Mouse (Mus musculus) lung, postnatal 0 days (tissue): ENCODE data around the gene Fadd. TPM values are rescaled to one million over a fixed set of nuclear protein-coding genes. Genes with fewer than 3 reads are reported as not detected.

Source experiments
- ATAC-seq: fragments of 200-750 bp; cut with Nextera tagmentation; 2 replicates; pipeline ENCODE4 v1.8.0; 2017; ENCODE audit warnings: moderate library complexity
- DNase-seq: peaks from one replicate; pipeline ENCODE4 v3.0.0-alpha.2; 2016; ENCODE audit warnings: low spot score
- H3K27ac ChIP-seq: fragments of 300-500 bp; sonication (generic); 2 replicates; pipeline ENCODE4 v1.5.1; 2014; ENCODE audit warnings: antibody characterized with exemption, mild to moderate bottlenecking, low read length, mixed read lengths
- H3K27me3 ChIP-seq: fragments of 300-500 bp; sonication (generic); replicated peaks from 2 replicates; pipeline ENCODE4 v1.6.1; 2014; ENCODE audit warnings: low read length, mixed read lengths; ENCODE audit not compliant: insufficient read depth
- H3K36me3 ChIP-seq: fragments of 300-500 bp; sonication (generic); 2 replicates; pipeline ENCODE4 v1.6.1; 2014; ENCODE audit warnings: low read length, mixed read lengths; ENCODE audit not compliant: insufficient read depth
- H3K4me1 ChIP-seq: fragments of 300-500 bp; sonication (generic); 2 replicates; pipeline ENCODE4 v1.6.1; 2014; ENCODE audit warnings: antibody characterized with exemption, low read depth, low read length, mixed read lengths; ENCODE audit not compliant: insufficient read depth
- H3K4me2 ChIP-seq: fragments of 300-500 bp; sonication (generic); replicated peaks from 2 replicates; pipeline ENCODE4 v1.6.1; 2014; ENCODE audit warnings: low read depth, mild to moderate bottlenecking, low read length, moderate library complexity, mixed read lengths
- H3K4me3 ChIP-seq: fragments of 300-500 bp; sonication (generic); 2 replicates; pipeline ENCODE4 v1.5.1; 2014; ENCODE audit warnings: low read depth, low read length
- H3K9ac ChIP-seq: fragments of 300-500 bp; sonication (generic); replicated peaks from 2 replicates; pipeline ENCODE4 v1.6.1; 2014; ENCODE audit warnings: low read depth, mild to moderate bottlenecking
- H3K9me3 ChIP-seq: fragments of 300-500 bp; sonication (generic); 2 replicates; pipeline ENCODE4 v1.6.1; 2016; ENCODE audit warnings: low read length, mixed read lengths
- CTCF ChIP-seq: IDR thresholded peaks from 2 replicates; pipeline ENCODE4 v1.5.1; 2016; ENCODE audit warnings: antibody characterized with exemption, mild to moderate bottlenecking
- EP300 ChIP-seq: IDR thresholded peaks from 2 replicates; pipeline ENCODE4 v1.6.1; 2016; ENCODE audit warnings: antibody characterized with exemption, mild to moderate bottlenecking, control low read depth
- WGBS: fragments of 180-500 bp; shearing (Covaris S2); extraction: QIAGEN DNeasy Blood & Tissue Kit; methylation state at CpG from one replicate; pipeline ENCODE4 v1.1.7; 2014; 5-methylcytosine and 5-hydroxymethylcytosine counted together
- polyA plus RNA-seq: library from polyadenylated mRNA; unstranded; fragments of >200 nt; fragmentation: Nextera tagmentation; extraction: Ambion mirVana; gene quantifications from 2 replicates; pipeline ENCODE4 v1.2.1, GENCODE M21; 2015

Gene Fadd
- polyA plus RNA-seq, 1 experiment from 2014 or later = 7.4 TPM

- Histone ChIP-seq H3K27me3 (no peaks in the 10 kb centered on the region), H3K4me1 (no peaks in the 10 kb centered on the region), H3K9me3 (no peaks in the 10 kb centered on the region), H3K36me3 (no peaks in the 10 kb centered on the region), H3K4me3 (no peak overlapping the region), H3K4me2 (no peak overlapping the region), H3K9ac (no peak overlapping the region), H3K27ac (no peak overlapping the region)
- TF ChIP-seq EP300 (no peak), CTCF (no peak)
- no peak for ATAC-seq
- 84% methylated on average over 4 of the region's 4 CpGs for WGBS
- DNase-seq = no peak
Observed at GRCm38 (mm10) chr7:144560594-144560993, 21.7 kb downstream of the Fadd start.

DNA sequence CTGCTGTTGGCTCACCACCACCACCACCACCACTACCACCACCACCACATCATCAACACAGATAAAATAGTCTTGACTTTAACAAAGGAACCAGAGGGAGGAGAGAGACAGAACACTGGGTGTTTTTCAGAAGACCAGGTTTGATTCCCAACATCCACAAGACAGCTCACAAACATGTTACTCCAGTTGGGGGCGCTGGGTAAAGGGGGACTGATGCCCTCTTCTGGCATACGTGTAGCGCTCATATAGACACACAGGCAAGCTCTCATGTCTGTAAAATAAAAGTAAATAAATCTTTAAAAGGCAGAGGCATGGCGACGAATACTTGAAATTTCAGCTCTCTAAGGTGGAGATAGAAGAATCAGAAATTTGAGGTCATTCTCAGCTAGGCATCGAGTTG lies 23.7 kb downstream of the Fadd start:
- Histone ChIP-seq H3K4me2 (no peak overlapping the region), H3K9me3 (no peaks in the 10 kb centered on the region), H3K27me3 (no peaks in the 10 kb centered on the region), H3K36me3 (no peaks in the 10 kb centered on the region), H3K9ac (no peak overlapping the region), H3K4me1 (no peaks in the 10 kb centered on the region), H3K4me3 (no peak overlapping the region), H3K27ac (no peak overlapping the region)
- ATAC-seq (no peak), DNase-seq (no peak)
- 40% methylated on average over 6 of the region's 6 CpGs for WGBS
- TF ChIP-seq EP300 (no peak), CTCF (peak; percentile 35; the same call in 1 of the 2 replicates)

- Histone ChIP-seq H3K9ac (peak overlapping the region; percentile 48), H3K4me1 (peaks cover 12% of the 10 kb centered on the region), H3K27me3 (no peaks in the 10 kb centered on the region), H3K27ac (peak overlapping the region; percentile 69), H3K9me3 (no peaks in the 10 kb centered on the region), H3K36me3 (no peaks in the 10 kb centered on the region; the same call in 1 of the 2 replicates), H3K4me3 (peak overlapping the region; percentile 96), H3K4me2 (peak overlapping the region; percentile 85)
- TF ChIP-seq CTCF = no peak
- TF ChIP-seq EP300 = no peak
- no peak for DNase-seq
- ATAC-seq = no peak
- 24% methylated on average over 8 of the region's 8 CpGs for WGBS
Observed at GRCm38 (mm10) chr7:144554123-144554472, 28.2 kb downstream of the Fadd start.

DNA sequence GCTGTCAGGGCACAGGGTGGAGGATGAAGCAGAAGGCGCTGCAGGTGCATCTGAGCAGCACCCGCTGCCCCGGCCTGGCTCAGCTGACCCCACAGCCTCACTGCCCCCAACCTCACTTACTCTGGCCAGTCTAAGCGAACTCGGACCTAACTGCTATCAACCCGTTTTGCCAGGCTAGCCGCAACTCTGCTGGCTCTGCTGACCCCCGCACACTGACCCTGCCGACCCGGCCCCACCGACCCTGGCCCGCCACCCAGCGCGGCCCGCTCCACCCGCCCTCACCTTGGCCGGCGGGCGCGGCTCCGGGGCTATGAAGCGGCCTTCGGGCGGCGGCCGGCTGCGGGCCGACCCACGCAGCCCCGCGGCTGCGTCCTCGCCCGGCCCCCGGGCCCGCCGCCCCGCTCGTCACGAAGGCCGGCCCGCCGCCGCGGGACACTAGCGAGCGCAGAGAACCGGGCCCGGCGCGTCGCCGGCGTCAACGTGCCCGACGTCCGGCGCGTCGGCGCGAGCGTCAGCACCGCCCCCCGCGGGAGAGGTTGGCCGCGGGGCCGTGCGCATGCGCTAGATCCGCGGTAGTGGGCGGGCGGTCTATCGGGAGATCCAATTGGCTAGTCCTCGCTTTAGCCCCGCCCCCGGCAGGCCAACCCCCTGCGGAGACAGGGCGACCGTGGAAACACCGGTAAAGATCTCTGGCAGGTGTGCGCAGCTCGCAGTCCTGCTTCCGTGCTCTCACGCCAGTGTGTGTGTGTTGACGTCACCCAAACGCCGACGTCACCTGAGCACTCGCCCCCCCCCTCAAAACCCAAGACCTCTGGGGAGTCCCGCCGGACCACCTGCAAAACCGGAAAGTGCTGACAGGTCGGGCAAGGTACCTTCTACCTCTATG lies 28.8 kb downstream of the Fadd start, which contains the start of gene Ppfia1:
TSS of gene Ppfia1 (minus strand) at position 493 of the 886 bp plus-strand sequence.
- Histone ChIP-seq H3K27me3 (no peaks in the 10 kb centered on the region), H3K4me2 (peak within 1 kb of the TSS; percentile 85), H3K36me3 (no peaks in the 10 kb centered on the region; the same call in 1 of the 2 replicates), H3K9me3 (no peaks in the 10 kb centered on the region), H3K9ac (peak within 1 kb of the TSS; percentile 95), H3K4me3 (peak within 1 kb of the TSS; percentile 96), H3K4me1 (peaks cover 12% of the 10 kb centered on the region), H3K27ac (peak within 1 kb of the TSS; percentile 79)
- DNase-seq = peak; percentile 96
- peak; percentile 96 for ATAC-seq
- WGBS = under 1% methylated on average over 89 of the region's 97 CpGs
- TF ChIP-seq CTCF (no peak), EP300 (no peak)

DNA sequence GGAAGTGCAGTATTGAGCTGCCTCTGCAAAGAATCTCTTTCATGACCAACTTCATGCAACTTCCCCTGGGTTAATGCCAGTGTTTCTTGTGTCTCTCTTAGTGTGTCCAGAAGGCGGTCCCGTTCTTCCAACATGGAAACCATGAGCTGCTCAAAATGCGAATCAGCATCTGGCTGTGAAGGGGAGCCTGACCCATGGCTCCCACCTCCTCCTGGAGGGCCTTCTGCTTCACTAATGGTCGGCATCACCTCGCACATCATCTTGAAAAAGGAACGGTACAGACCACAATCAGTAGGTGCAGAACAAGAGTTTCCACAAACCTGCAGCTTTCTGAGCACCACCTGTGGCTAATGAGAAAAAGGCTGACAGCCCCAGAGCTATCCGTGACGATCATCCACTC lies 30.0 kb downstream of the Fadd start:
- Histone ChIP-seq H3K9ac (peak overlapping the region; percentile 95), H3K4me2 (peak overlapping the region; percentile 85; the same call in 1 of the 2 replicates), H3K27me3 (no peaks in the 10 kb centered on the region), H3K4me1 (peaks cover 12% of the 10 kb centered on the region), H3K4me3 (no peak overlapping the region), H3K9me3 (no peaks in the 10 kb centered on the region), H3K36me3 (no peaks in the 10 kb centered on the region; the same call in 1 of the 2 replicates), H3K27ac (no peak overlapping the region)
- WGBS = 83% methylated on average over 8 of the region's 8 CpGs
- ATAC-seq (no peak), DNase-seq (no peak)
- TF ChIP-seq EP300 (no peak), CTCF (no peak)

DNA sequence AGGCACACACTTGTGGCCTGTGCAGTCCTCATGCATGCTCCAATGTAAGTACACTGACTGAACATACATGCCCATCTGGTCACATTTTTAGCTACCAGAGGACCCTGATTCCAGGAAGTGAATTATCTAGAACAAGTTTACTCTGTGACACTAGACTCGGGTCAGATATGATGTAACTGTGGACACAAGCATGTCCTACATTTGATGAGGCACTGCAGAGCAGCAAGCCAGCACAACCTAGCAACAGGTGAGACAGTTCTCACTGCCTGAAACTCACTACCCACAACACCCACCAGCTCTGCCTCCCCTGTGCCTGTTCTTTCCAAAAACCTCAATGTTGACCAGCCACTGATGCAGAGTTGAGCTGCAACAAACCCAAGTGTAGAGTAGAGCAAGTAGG lies 31.5 kb downstream of the Fadd start:
- H3K9ac ChIP-seq = no peak overlapping the region
- H3K36me3 ChIP-seq = no peaks in the 10 kb centered on the region; the same call in 1 of the 2 replicates
- H3K27ac ChIP-seq = no peak overlapping the region
- no peaks in the 10 kb centered on the region for H3K27me3 ChIP-seq
- H3K4me1 ChIP-seq = peaks cover 12% of the 10 kb centered on the region
- 55% methylated on average over 1 of the region's 1 CpGs for WGBS
- H3K4me2 ChIP-seq = no peak overlapping the region
- peak; percentile 35 for DNase-seq
- no peak for TF ChIP-seq CTCF
- no peak overlapping the region for H3K4me3 ChIP-seq
- no peak for ATAC-seq
- no peaks in the 10 kb centered on the region for H3K9me3 ChIP-seq
